Mouse (Mus musculus) cerebellum, adult 2 months (tissue): ENCODE measurements around the gene Clmp.

Experiments used
- CTCF ChIP-seq: fragments of 200-500 bp; IDR thresholded peaks from 2 replicates; pipeline ENCODE4 v1.5.1; 2011; ENCODE audit warnings: low read depth, mild to moderate bottlenecking, control low read depth, low read length, moderate library complexity, borderline replicate concordance; ENCODE audit not compliant: insufficient read depth
- POLR2A ChIP-seq: fragments of 200-500 bp; IDR thresholded peaks from 2 replicates; pipeline ENCODE4 v1.6.1; 2011; ENCODE audit warnings: low read length, control low read depth, borderline replicate concordance; ENCODE audit not compliant: insufficient read depth

DNA sequence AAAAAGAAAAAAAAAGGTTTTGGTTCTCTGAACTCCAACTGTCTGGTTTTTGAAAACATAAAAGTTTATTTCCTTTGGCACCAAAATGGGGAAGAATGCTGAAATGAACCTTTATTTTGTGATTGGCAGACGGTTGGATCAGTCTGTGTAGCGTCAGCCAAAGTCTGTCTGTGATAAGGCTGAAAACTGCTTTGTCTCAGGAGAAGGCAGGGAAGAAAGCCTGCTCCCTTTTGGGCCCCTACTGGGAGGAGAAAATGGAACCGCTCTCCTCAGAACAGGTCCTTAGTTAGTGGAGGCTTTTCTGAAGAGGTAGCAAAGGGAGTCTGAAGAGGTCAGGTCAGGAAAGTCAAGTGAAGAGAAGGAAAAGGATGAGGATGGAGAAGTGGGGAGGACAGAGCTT is 7.3 kb downstream of the Clmp start:
- no peak for TF ChIP-seq POLR2A
- no peak for TF ChIP-seq CTCF
